Mouse (Mus musculus): ENCODE data around the gene Ell3.

Ell3 gene

GRCm38 (mm10) chr2:121452990-121453389, 8.9 kb upstream of the Ell3 start, which contains the start of gene Hypk:
TSS of gene Hypk (plus strand) at chr2:121453290.
- ChIA-PET POLR2A (interaction anchor here in 3 of 4 experiments (0.7 to 3.1 kb wide), 17 partner anchors 8 to 70 kb away, joined by 3 to 17 read pairs (median 4); partner anchors contain the start of genes Mfap1b (in 2 of the 3), Catsper2 (in 1 of the 3), Ell3 (in 1 of the 3) and Pdia3 (in 1 of the 3)), CTCF (interaction anchor here in 1 of 4 experiments (0.6 kb wide), 1 partner anchor 85 kb away, joined by 3 read pairs; no protein-coding TSS in a partner anchor)

- POLR2A ChIA-PET = interaction anchor here in 2 of 4 experiments (0.7 to 3.1 kb wide), 11 partner anchors 8 to 57 kb away, joined by 3 to 17 read pairs (median 6); partner anchors contain the start of genes Mfap1b (in 2 of the 2) and Ell3 (in 1 of the 2)
- CTCF ChIA-PET = no interaction called here
Observed at GRCm38 (mm10) chr2:121452361-121452760, 8.3 kb upstream of the Ell3 start.

- POLR2A ChIA-PET = interaction anchor here in 3 of 4 experiments (0.7 to 4.2 kb wide), 22 partner anchors 8 to 506 kb away, joined by 3 to 90 read pairs (median 12); partner anchors contain the start of genes Catsper2 (in 3 of the 3), Mfap1b (in 3 of the 3), Pdia3 (in 3 of the 3) and Adal (in 1 of the 3)
- CTCF ChIA-PET = no interaction called here
Observed at GRCm38 (mm10) chr2:121450093-121450492, 6.0 kb upstream of the Ell3 start.

GRCm38 (mm10) chr2:121449545-121450011, 5.5 kb upstream of the Ell3 start:
- POLR2A ChIA-PET = interaction anchor here (0.7 to 4.2 kb wide), 64 partner anchors 8 to 669 kb away, joined by 3 to 90 read pairs (median 6); partner anchors contain the start of genes Mfap1b (in 4 of the 4), Catsper2 (in 3 of the 4), Pdia3 (in 3 of the 4) and Adal (in 2 of the 4)
- CTCF ChIA-PET = interaction anchor here in 2 of 4 experiments (1.0 to 1.5 kb wide), 4 partner anchors 15 to 53 kb away, joined by 4 to 5 read pairs (median 4); partner anchors contain the start of genes Catsper2 (in 1 of the 2), Mfap1b (in 1 of the 2) and Pdia3 (in 1 of the 2)

- ChIA-PET POLR2A (interaction anchor here (0.6 to 4.2 kb wide), 88 partner anchors 8 to 678 kb away, joined by 3 to 90 read pairs (median 6); partner anchors contain the start of genes Mfap1b (in 4 of the 4), Adal (in 3 of the 4), Catsper2 (in 3 of the 4) and Lcmt2 (in 3 of the 4)), CTCF (interaction anchor here (0.5 to 1.5 kb wide), 15 partner anchors 8 to 543 kb away, joined by 3 to 9 read pairs (median 4); partner anchors contain the start of genes Catsper2 (in 2 of the 4), Pdia3 (in 2 of the 4), Adal (in 1 of the 4) and Lcmt2 (in 1 of the 4))
Observed at GRCm38 (mm10) chr2:121448739-121449535, 4.9 kb upstream of the Ell3 start, which contains the start of gene Serf2. TSS of gene Serf2 (plus strand) at chr2:121449195.

GRCm38 (mm10) chr2:121448136-121448535, 4.1 kb upstream of the Ell3 start:
- POLR2A ChIA-PET = interaction anchor here (0.6 to 4.2 kb wide), 61 partner anchors 8 to 678 kb away, joined by 3 to 90 read pairs (median 8); partner anchors contain the start of genes Catsper2 (in 3 of the 4), Pdia3 (in 3 of the 4), Adal (in 2 of the 4) and Lcmt2 (in 2 of the 4)
- CTCF ChIA-PET = interaction anchor here (0.6 to 1.5 kb wide), 11 partner anchors 8 to 544 kb away, joined by 3 to 9 read pairs (median 4); partner anchors contain the start of genes Catsper2 (in 2 of the 4), Pdia3 (in 2 of the 4), Adal (in 1 of the 4) and Lcmt2 (in 1 of the 4)

- POLR2A ChIA-PET = interaction anchor here in 1 of 4 experiments (2.5 kb wide), 1 partner anchor 10 kb away, joined by 26 read pairs; the partner anchor contains the start of gene Serinc4
- CTCF ChIA-PET = no interaction called here
Observed at GRCm38 (mm10) chr2:121447006-121447405, 2.9 kb upstream of the Ell3 start.

GRCm38 (mm10) chr2:121446506-121446905, 2.4 kb upstream of the Ell3 start:
- ChIA-PET CTCF (no interaction called here), POLR2A (interaction anchor here in 1 of 4 experiments (1.2 kb wide), 1 partner anchor 63 kb away, joined by 3 read pairs; no protein-coding TSS in a partner anchor)

GRCm38 (mm10) chr2:121445117-121445516, 1.0 kb upstream of the Ell3 start:
- CTCF ChIA-PET = interaction anchor here (0.5 to 0.8 kb wide), 6 partner anchors 10 to 722 kb away, joined by 3 to 4 read pairs (median 3); no protein-coding TSS in a partner anchor
- POLR2A ChIA-PET = interaction anchor here in 3 of 4 experiments (0.7 to 2.3 kb wide), 20 partner anchors 7 to 422 kb away, joined by 3 to 10 read pairs (median 4); partner anchors contain the start of genes Catsper2 (in 3 of the 3), Pdia3 (in 3 of the 3), Mfap1b (in 2 of the 3) and Serinc4 (in 2 of the 3)

- CTCF ChIA-PET = interaction anchor here in 3 of 4 experiments (0.5 to 1.0 kb wide), 3 partner anchors 30 to 265 kb away, joined by 4 to 5 read pairs (median 4); partner anchors contain the start of genes Catsper2 (in 1 of the 3) and Pdia3 (in 1 of the 3)
Observed at GRCm38 (mm10) chr2:121443068-121443349, 1.1 kb downstream of the Ell3 start.

GRCm38 (mm10) chr2:121442259-121443067, 1.6 kb downstream of the Ell3 start:
- POLR2A ChIA-PET = interaction anchor here in 3 of 4 experiments (0.8 to 5.9 kb wide), 32 partner anchors 8 to 513 kb away, joined by 3 to 26 read pairs (median 4); partner anchors contain the start of genes Catsper2 (in 3 of the 3), Hypk (in 3 of the 3), Pdia3 (in 3 of the 3) and Mfap1b (in 2 of the 3)
- CTCF ChIA-PET = interaction anchor here in 3 of 4 experiments (0.5 to 1.4 kb wide), 6 partner anchors 15 to 266 kb away, joined by 3 to 7 read pairs (median 4); partner anchors contain the start of genes Catsper2 (in 1 of the 3) and Pdia3 (in 1 of the 3)

More at GRCm38 (mm10) chr2:121443068-121443349, 1.1 kb downstream of the Ell3 start:
- POLR2A ChIA-PET = interaction anchor here in 3 of 4 experiments (0.6 to 3.4 kb wide), 21 partner anchors 8 to 513 kb away, joined by 3 to 23 read pairs (median 4); partner anchors contain the start of genes Hypk (in 3 of the 3), Catsper2 (in 2 of the 3), Mfap1b (in 2 of the 3) and Pdia3 (in 2 of the 3)

GRCm38 (mm10) chr2:121441800-121442199, 2.3 kb downstream of the Ell3 start:
- CTCF ChIA-PET = interaction anchor here in 2 of 4 experiments (0.5 to 1.4 kb wide), 4 partner anchors 15 to 631 kb away, joined by 3 to 7 read pairs (median 4); partner anchors contain the start of genes Catsper2 (in 1 of the 2) and Pdia3 (in 1 of the 2)
- POLR2A ChIA-PET = interaction anchor here in 3 of 4 experiments (0.7 to 5.9 kb wide), 22 partner anchors 9 to 72 kb away, joined by 3 to 26 read pairs (median 4); partner anchors contain the start of genes Catsper2 (in 3 of the 3), Pdia3 (in 3 of the 3), Hypk (in 2 of the 3) and Serinc4 (in 2 of the 3)

GRCm38 (mm10) chr2:121440834-121441605, 3.1 kb downstream of the Ell3 start:
- POLR2A ChIA-PET = interaction anchor here in 3 of 4 experiments (0.5 to 5.9 kb wide), 22 partner anchors 8 to 143 kb away, joined by 3 to 26 read pairs (median 7); partner anchors contain the start of genes Catsper2 (in 2 of the 3), Hypk (in 2 of the 3), Pdia3 (in 2 of the 3) and Serf2 (in 2 of the 3)
- CTCF ChIA-PET = interaction anchor here in 2 of 4 experiments (0.5 to 1.4 kb wide), 5 partner anchors 14 to 632 kb away, joined by 3 to 7 read pairs (median 3); no protein-coding TSS in a partner anchor

GRCm38 (mm10) chr2:121439746-121440145, 4.3 kb downstream of the Ell3 start:
- POLR2A ChIA-PET = interaction anchor here (0.8 to 5.9 kb wide), 12 partner anchors 8 to 33 kb away, joined by 3 to 26 read pairs (median 11); partner anchors contain the start of genes Serf2 (in 3 of the 4), Catsper2 (in 2 of the 4), Pdia3 (in 2 of the 4) and Serinc4 (in 1 of the 4)
- CTCF ChIA-PET = no interaction called here

GRCm38 (mm10) chr2:121434854-121435253, 9.2 kb downstream of the Ell3 start:
- CTCF ChIA-PET = interaction anchor here (0.5 to 1.5 kb wide), 16 partner anchors 10 to 372 kb away, joined by 3 to 6 read pairs (median 3); partner anchors contain the start of genes Catsper2 (in 2 of the 4), Pdia3 (in 2 of the 4), Serf2 (in 2 of the 4) and Ell3 (in 1 of the 4)
- POLR2A ChIA-PET = interaction anchor here in 3 of 4 experiments (0.5 to 4.4 kb wide), 25 partner anchors 8 to 826 kb away, joined by 3 to 48 read pairs (median 4); partner anchors contain the start of genes Catsper2 (in 3 of the 3), Pdia3 (in 3 of the 3), Serf2 (in 3 of the 3) and Hypk (in 2 of the 3)
